Mouse (Mus musculus): Measurements from ENCODE around the gene Smad1.

Gene Smad1

DNA sequence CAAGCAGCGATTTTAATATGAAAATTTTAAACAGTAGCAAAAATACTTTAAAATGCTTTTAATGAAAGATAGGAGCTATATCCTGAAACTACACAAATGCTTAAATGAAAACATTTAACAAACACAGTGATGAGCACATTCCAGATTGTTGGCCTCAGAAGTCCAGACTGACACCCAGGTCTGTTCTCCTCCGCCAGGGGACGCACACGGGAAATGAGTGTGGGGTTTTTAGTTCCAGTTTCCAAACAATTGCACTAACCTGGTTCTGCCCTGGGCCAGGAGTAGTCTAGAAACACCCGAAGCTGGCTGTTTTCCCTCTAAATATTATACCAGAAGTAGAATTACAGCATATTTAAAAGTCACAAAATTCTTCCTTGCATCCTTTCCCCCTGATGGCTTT lies 99.6 kb downstream of the Smad1 start:
- DNase-seq (ENCODE audit: low spot score in 2 of 2), result no peak

DNA sequence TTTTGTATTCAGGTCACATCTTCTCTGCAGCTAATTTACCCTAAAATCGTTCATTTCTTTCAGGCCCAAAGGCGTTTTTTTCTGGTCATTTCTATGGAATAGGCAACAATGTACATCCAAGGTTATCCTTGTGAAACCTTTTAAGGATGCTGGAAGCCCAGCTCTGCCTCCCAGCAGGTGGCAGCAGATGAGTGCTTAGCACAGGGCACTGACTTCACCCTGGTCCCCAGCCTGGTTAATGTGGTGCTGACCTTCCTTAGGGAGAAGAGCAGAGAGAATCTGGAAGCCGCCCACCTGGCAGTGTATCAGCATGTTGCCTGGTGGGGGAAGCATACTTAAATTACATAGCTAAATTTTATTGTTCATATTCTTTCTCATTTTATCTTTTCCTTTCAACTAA lies 101.6 kb downstream of the Smad1 start:
- DNase-seq (ENCODE audit: low spot score in 2 of 2), result peak in 1 of 2 experiments; percentile 34

DNA sequence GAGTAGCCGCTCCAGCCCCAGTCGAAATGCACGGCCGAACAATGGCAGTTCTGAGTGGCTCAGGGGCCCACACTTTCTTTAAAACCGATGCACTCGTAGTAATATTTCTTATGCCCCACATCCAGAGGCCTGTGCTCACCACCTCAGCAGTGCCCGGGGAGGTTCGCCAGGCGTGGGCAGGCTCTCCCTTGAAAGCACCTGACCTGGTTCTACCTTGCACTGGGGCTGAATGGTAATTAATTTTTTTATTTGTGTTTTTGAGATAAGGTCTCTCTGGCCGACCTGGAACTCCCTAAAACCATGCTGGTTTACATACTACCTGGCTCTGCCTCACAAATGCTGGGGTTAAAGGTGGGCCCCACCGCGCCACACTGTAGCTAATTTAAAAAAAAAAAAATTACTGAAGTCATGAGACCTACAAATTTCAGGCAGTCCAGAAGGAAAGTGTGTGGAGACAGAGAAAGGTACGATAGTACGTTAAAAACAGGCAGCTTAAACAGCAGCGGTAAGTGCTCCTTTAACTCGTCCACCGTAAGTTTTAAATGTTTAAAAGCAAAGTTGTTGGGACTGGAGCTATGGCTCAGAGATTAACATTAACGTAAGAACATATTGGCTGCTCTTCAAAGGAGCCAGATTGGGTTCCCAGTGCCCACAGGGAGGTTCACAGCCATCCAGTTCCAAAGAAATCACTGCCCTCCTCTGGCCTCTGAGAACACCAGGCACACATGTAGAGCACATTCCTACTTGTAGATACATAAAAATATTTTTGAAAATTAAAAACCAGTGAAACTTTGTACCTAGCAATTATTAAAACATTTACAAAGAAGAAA lies 103.8 kb downstream of the Smad1 start:
- DNase-seq (ENCODE audit: low spot score in 2 of 2), result no peak

DNA sequence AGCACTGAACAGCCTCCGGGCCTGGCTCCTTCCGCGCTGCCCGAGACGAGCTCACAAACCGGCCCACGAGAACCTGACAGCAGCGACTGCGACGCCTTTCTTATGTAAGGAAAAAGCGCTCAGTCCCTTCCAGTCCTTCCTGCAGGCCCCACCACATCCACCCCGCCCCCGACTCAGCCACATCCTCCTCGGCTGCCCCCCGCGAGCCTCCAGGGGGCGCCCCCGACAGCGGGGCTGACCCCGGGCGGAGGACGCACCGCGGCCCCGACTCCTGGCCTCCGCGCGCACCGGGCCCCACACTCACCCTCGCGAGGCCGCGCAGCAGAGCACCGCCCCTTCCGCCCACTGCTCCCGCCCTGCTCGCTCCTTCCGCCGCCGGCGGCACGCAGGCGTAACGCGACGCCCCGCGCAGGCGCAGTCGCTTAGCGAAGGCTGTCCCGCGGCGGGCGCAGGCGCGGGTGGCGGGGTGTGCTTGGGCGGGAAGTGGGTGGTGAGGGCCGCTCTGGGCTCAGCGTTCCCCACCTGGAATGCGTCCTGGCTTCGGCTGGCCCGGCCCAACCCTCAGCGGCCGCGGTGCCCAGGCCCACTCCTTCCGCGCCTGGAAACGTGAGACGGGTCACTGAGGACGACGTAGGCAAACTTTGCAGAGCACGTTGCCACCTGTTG lies 104.6 kb downstream of the Smad1 start, which contains the start of gene Mmaa:
Mmaa (minus strand) TSS at position 328 of the 666 bp plus-strand sequence.
- DNase-seq (ENCODE audit: low spot score in 2 of 2), result peak; percentile 92 to 96

DNA sequence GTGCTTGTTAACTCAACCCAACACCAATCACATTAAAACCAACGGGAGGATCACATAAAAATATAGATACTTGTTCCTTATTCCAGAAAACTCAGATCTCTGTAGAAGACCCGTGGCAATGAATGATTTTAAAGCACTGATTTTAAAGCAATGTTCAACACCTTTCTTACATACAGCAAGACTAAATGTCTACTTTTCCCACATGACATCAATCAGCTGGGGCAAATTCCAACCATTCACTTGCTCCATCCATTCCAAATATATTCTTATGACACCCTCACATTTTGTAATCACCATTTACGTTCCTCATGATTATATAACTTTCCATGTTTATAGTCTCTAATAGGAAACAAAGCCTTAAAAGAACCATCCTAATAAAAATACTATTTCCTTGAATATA lies 105.5 kb downstream of the Smad1 start:
- DNase-seq (ENCODE audit: low spot score in 2 of 2), result no peak

DNA sequence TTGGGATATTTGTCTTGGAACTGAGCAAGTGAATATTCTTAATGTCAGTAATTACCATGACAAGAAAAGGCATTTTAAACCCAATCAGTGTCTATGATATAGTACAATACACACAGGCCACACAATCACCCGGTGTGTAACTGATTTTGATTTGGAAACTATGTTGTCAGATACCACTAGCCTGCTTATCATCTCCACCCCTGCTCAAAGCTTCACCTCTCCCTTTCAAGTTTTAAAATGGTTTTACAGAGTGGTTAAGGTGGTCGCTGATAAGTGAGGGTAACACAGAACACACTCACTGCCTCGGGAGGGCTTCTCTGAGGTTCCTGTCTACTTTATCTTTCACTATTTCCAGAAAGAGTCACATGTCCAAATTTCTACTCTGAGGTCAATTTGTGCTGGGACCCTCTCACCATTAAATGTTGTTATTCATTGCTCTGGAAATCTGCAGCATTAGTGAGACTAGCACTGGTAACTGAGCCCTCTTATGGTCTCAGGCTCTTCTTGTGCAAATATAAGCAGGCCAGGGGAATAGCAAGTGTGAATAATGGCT lies 106.5 kb downstream of the Smad1 start:
- DNase-seq (ENCODE audit: low spot score in 2 of 2), result no peak

DNA sequence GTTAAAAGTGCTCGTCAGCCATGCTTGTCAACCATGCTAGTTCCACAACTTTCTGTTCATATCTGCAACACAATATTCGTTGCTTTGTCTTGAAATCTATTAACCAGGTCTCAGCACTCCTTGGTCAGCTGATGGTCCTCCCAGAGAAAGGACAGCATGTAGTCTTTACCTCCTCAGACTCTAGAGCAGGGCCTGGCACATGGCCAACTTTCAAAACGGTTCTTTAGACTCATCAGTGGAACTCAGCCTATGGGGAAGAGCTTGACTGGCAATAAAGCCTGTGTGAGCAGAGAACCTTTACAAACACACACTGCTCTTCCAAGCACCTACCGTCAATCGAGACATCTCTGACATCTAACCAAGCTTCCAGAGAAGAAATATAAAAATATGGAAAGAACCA lies 109.7 kb downstream of the Smad1 start:
- no peak for DNase-seq (ENCODE audit: low spot score in 2 of 2)

DNA sequence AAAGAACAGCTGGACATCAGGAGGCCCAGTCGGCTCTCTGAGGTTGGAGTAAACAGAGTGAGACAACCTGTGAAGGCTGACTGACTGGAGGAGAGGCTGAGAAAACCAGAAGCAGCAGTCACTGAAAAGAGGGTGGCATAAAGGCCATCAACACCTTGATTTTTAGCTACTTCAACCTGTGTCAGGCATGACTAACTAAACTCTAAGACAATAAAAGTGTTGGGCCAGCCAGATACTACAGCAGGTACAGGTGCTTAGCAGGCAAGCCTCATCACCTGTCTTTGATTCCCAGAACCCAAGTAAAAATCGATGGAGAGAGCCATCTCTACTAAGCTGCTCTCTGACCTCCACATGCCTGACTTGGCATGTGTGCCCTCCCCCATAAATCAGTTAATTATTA lies 110.6 kb downstream of the Smad1 start:
- DNase-seq (ENCODE audit: low spot score in 2 of 2), result no peak

All from spleen, postnatal 14 days (tissue).